Mouse (Mus musculus): ENCODE results near the gene Gsap.
"Not testable (repeated sequence)": the region's sequence is repeated elsewhere in the genome, so short reads cannot be mapped to it uniquely, and the experiment has no call there.

Gsap gene

DNA sequence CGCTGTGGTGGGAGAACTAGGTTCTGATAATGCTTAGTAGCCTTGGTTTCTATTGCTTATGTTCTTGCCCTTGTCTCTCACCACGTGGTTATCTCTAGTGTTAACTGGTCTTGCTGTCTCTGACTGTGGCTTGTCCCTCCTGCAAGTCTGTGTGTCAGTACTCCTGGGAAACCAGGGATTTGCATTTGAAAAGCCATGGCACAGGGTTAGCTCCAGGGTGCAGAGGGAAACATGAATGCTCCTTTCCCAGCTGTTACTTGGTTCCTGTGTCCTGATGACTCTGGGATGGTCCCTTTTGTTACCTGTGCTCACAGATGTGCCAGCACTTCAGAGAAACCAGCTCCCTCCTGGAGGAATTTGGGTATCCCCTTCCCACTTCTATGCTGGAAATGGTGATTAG, 3.0 kb upstream of the Gsap start:
- not testable (repeated sequence) for DNase-seq (ENCODE audit: low read depth)

DNA sequence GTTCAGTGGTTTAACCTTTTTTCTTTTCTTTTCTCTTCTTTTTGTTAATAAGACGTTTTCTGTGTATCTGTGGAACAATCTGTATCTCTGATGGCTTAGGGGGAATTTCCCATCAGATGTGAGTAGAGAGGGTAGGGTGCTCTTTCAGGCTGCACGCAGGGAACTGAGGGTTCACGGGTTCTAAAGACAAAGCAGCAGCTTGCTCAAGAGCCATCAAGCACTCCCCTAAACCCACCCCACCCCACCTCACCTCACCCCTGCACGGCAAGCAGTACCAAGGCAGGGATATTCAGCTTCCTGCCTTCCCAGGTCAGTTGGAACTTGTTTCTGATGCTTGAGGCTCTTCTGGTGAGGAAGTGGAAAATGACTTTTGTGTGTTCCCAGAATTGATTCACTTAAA, 766 bp downstream of the Gsap start:
- DNase-seq (ENCODE audit: low read depth): no peak

DNA sequence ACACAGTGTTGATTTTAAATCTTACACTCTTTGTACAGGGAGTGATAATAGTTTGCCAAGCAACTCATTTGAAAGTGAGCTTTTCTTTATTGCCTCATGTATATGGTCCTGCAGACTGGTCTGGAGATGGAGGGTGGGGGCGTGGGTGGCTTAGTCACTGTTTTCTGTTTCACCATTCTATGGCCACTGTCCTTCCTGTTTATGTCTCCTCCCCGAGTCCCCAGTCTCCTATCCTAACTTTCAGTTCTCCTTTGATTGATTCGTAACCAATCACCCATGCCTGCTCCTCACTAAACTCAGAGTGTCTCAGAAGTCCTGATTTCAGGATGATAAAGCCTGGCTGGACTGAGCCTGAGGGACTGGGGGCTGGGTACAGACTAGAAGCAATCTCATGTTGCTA, 2.4 kb downstream of the Gsap start:
- DNase-seq (ENCODE audit: low read depth): no peak

DNA sequence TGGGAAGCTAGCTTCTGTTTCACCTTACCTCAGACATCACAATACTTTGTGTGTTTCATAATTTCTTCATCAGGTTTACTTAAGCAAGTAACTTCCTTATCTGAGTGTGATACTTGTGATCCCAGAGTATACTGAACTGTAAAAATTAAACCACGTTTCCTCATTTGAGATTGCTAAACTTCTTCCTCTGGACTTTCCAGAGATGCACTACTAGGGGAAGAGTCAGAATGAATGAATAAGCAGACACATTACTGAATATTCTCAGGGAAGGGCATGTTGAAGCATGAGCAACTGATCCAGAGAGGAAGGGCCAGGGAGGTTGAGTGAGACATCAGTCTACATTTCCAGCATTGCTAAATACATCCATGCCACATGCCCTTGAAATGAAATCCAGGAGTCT, 3.0 kb downstream of the Gsap start:
- no peak for DNase-seq (ENCODE audit: low read depth)

DNA sequence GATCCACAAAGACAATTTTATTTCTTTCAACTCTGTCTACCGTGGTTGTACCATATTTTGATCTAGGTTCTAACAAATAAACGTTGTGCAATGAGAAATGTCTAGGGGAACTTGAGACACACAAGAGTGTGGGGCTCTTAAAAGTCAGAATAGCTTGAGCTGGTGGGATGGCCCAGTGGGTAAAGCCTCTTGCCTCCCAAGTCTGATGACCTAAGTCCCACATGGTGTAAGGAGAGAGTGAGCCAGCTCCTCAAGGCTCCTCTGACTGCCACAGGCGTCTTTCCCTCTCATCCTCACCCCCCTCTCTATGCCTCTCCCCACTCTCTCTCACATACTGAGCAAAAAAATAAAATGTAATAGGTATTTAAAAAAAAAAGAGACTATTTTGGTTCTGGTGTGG, 3.4 kb downstream of the Gsap start:
- no peak for DNase-seq (ENCODE audit: low read depth)

DNA sequence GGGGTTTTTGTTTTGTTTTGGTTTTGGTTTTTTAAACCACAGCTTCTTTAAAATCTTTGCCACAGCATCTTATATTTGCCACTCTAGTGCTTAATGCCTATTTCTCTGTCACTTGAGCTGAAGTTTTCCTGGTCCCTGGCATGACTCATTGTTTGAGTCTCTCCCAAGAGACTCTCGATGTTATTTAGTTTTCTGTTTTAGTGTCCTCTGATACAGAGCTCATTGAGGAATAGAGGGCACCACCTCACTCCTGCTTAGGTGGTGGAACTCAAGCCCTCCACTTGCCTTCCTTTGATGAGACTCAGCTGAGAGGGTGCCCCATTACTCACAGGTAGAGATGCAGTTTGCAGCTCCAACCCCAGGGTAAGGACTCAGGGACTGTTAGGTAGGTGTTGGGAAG, 17.4 kb downstream of the Gsap start:
- DNase-seq (ENCODE audit: low read depth): no peak

DNA sequence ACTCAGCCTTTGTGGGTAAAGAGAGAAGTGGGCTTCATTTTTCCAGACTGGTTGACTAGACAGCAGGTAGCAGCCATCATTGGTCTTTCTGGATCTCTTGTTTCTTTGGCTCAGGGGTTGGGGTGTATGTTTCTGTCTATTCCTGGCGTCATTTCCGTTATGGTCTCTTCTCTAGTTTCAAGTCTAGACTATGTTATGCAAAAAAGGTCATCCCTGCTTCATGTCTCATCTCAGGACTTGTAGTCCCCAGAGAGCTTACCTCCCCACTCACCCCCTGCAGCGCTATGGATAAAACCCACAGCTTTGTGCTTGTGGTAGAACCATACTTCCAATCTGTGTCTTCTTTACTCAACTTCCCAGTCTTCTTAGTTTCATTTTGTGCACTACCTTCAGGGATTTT, 18.1 kb downstream of the Gsap start:
- DNase-seq (ENCODE audit: low read depth): no peak

DNA sequence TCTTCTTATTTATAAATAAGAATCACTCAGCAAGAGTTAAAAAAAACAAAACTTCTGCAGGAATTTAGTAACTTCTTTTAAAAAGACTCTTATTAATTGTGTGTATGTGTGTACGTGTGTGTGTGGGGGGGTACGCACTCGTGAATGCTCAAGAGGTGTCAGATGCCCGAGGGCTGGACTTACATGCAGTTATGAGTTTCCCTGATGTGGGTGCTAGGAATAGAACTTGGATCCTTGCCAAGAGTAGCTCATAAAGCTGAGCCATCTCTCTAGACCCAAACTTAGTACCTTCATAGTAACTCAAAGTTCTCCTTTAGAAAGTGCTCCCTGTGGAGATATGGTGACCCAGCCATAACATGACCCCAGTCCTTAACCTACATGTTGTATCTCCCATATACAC, 20.0 kb downstream of the Gsap start:
- DNase-seq (ENCODE audit: low read depth): no peak

DNA sequence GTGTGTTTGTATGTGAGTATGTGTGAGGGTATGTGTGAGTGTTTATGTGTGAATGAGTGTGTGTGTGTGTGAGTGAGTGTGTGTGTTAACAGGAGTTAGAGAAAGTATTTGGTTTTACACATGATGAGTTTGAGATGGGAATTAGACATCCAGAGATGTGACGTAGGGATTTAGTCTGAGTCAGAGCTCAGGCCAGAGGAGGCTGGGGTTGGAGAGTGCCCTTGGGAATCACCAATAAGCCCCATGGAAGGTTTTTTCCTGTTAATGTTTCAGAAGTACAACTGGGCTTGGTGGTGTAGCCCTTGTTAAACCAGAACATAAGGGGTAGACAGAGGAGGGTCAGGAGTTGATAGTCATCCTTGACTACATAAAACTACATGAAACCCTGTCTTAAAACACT, 25.4 kb downstream of the Gsap start:
- no peak for DNase-seq (ENCODE audit: low read depth)

DNA sequence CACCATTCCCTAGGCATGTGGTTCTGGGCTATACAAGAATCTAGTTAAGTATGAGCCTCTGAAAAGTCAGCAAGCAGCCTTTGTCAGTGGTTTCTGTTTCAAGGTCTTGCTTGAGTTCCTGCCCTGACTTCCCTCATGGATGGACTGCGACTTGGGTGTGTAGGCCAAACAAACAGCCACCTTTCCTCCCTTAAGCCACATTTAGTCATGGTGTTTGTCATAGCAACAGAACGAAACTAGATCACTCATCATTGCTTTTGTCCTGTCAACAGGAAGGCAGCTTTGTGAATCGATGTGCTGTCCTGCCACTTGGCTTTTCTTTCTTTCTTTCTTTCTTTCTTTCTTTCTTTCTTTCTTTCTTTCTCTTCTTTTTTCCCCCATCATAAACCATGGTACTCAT, 26.9 kb downstream of the Gsap start:
- no peak for DNase-seq (ENCODE audit: low read depth)

DNA sequence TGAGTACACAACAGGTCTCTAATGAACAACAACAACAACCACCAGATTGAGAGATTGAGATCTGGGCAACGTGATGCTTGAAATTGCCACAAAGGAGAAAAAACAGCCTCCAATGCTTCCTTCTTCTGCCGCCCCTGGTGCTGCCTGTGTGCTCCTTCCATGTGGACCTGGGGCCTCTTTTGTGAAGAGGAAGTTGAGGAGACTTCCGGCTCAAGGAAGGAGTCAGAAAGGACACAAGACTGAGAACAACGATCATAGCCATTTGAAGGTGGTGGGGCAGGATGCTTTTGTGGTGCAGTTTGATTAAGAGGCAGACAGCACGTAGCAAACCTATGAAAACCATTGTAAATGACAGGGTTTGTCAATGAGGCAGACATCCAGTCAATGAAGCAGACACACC, 27.7 kb downstream of the Gsap start:
- no peak for DNase-seq (ENCODE audit: low read depth)

DNA sequence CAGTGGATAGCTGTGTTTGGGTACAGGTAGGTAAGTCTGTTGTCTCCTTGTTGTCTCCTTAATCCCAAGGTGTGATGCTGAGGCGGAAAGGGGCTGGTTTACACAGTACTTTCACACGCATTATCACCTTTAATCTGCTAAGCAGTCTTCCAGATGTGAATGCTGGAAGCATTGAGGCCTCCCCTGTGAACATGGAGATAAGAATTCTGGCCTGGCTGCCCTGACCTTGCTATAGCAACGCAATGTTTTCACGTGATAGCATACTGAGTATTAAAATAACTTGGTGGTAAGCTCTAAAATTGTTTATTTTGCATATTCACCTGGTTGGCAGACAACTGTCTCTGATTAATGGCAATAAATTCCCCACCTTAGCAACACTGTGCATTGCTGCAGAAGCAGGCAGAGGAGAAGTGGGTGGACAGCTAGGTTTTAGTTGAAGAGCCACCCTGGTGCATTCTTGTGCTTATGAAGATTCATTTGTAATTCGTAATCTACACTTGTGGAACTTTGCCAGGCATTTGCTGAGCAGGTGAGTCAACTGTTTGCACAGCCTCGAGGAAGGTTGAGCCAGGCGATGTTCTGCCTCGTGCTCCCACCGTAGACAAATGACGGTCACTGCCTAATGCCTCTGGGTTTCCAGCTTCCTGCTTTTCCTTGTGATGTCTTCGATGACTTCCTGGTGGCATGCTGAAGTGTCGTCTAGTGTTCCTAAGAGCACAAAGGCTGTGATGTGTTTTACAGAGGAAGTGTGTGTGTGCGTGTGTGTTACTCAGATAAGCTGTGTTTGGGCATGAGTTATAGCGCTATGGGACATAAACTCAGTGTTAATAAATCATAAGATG, 31.6 kb downstream of the Gsap start:
- DNase-seq (ENCODE audit: low read depth): peak; percentile 44

DNA sequence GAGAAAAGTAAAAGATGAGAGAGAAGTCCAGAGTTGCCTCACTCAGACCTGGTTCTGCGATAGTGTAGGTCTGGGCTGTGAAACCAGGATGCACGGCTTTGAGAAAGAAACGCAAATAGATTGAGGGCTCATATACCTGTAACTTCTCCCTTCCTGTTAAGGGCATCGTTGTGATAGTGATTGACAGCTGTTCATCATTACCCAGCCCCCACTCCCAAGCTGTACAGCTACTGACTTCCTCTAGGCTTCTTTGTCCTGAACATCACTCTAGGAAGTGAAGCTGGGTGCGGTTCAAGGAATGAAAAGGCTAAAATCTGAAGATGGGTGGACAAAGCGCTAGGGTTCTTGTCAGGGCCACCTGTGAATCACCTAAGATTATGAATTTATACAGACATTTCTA, 46.8 kb downstream of the Gsap start:
- DNase-seq (ENCODE audit: low read depth): no peak

DNA sequence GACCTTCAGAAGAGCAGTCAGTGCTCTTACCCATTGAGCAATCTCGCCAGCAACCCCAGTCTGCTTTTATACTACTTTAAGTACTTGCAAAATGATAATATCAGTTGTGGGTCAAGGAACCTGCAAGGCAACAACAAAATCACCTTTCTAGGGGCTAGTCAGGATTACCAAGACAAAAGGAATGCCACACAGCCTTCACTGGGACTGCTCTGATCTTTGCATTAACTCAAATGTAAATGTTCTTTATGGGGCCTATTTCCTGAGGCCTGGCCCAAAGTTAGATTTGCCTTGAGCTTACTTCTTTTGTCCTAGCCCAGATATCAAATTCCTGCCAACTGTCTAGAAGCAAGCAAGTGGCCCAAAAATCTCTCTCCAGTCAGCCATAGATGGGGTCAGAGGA, 58.5 kb downstream of the Gsap start:
- no peak for DNase-seq (ENCODE audit: low read depth)

DNA sequence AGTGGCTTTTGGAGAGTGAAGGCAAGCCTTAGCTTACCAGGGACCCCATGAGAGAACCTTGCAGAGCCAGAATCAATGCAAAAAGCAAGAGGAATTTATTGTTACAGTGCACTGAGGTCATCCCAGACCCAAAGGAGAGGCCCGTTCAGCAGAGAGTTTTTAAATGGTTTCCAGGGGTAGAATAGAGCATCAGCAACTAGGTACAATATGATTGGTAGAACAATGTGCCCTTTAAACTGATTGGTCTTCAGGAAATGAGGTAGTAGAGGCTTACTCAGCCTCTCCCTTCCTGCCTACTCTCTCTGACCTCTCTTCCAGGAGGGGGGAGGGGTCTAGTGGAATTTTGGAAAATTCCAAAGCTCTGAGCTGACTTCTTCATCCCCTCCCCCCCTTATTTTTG, 59.2 kb downstream of the Gsap start:
- no peak for DNase-seq (ENCODE audit: low read depth)

DNA sequence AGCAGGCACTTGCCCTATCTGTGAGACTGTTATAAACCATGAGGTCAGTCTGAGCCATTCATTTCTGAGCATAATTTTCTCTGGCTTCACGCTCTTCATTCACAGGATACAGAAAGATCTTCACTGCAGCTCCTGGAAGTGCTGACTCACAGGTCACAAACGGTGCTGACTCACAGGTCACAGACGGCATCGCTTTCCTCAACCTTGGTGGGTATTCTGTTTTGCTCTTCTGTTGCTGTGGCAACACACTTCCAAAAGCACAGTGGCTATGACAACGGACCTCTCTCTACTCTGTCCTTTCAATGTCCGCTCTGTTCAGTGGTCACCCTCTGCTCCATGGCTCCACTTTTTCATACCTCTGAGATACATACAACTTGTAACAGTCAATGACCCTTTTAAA, 60.7 kb downstream of the Gsap start:
- DNase-seq (ENCODE audit: low read depth): no peak

DNA sequence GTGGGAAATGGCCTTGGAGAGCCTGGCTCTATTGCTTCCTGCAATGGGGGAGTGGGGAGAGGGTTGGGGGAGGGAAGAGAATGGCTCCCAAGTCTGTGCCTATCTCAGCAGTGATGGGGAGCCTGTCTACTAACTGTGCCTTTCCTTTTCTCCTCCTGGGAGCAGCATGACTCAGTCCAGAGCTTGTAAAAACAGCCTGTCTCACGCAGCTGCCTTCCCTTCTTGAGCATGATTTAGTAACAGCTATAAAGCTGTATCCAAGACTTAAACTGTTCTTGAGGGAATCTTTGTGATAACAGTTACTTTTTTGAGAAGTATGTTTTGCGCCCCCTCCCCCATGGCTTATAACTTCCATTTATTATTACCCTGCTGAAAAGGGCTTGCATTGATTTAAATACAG, 61.9 kb downstream of the Gsap start:
- DNase-seq (ENCODE audit: low read depth): no peak

DNA sequence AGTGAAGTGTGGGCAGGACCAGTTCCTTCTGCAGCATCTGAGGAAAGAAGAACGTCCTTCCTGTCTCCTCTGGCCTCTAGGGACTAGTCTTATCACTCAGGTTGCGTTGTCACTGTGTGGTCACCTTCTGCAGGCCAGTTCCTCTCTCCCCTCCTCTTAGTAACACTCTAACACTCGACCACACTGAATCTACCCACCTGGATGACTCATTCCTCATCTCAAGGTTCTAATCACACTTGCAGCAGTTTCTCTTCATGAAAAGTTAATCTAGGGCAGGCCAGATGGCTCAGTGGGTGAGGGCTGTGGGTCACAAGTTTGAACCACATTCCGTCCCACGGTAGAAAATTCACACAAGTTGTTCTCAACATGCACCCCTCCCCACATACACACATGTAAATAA, 62.8 kb downstream of the Gsap start:
- DNase-seq (ENCODE audit: low read depth): no peak

DNA sequence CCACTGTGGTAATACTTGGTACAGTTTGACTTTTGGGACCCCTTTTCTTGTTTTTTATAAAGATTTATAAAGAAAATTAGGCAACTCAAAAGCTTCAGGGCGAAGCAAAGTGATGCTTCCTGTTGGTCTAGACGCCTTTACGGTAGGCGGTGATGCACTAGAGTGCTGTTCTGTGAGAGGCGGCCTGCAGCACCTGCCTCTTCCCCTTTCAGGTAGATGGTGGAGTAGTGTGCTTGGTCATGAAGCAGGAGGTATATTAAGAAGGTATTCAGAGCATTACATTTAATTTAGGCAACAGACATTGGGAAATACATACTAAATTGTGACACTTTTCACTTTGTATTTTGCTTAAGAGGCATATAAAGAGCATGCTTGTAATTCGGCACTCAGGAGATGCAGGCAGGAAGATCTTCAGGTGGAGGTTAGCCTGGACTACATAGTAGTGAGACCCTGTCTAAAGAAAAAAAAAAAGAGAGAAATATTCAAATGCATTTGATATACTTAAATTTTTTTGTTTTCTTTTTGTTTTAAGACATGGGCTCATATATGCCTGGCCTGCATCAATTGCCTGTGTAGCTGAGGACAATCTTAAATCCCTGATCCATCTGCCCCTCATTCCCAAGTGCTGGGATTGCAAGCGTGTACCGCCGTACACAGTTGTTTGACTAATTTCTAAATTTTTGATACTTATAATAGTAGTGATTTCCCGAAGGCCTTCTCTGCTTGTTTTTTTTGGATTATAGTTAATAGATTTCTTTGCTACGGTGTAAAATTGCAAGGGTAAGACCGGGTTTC, 68.9 kb downstream of the Gsap start:
- DNase-seq (ENCODE audit: low read depth): no peak

DNA sequence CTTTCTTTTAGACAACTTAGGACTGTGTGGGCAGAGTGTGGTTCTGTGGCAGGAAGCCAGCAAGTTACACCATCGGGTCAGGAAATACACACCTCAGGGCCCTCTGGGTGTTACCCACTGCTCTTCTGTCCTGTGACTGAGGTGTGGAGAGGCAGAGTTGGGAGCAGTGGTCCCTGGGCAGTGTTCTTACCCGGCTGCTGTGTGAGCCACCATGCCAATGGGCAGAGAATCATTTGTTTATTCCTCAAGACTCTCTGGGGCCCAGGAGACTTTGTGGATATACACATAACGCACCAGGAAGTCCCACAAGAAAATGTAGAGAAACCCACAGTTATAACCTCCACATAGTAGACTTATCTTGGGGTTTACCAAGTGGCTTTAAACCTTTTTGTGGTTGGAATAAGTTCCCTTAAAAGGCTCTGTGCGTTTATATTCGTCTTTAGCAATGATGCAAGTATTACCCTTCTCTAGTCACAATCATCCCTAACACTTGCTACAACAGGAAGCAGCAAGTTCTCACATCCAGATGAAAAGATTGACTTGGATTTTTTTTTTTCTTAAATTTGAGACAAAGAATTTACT, 69.6 kb downstream of the Gsap start:
- no peak for DNase-seq (ENCODE audit: low read depth)

DNA sequence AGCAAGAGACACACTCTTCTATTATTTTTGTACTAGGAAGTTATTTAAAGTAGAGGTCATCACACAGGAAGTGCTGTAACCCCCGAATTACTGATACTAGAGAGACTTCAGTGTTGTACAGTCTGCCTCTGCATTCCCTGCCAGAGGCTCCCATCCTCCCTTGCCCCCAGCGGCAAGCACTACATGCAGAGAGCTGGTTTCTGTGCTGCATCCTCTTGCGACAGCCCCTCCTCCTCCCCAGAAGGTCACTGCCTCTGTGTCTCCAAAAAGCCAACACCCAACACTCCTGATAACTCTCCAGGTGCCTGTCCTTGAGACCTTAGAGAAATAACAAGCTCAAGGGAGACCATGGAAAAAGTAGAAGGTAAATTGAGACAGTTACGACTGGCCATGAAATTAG, 71.1 kb downstream of the Gsap start:
- no peak for DNase-seq (ENCODE audit: low read depth)

DNA sequence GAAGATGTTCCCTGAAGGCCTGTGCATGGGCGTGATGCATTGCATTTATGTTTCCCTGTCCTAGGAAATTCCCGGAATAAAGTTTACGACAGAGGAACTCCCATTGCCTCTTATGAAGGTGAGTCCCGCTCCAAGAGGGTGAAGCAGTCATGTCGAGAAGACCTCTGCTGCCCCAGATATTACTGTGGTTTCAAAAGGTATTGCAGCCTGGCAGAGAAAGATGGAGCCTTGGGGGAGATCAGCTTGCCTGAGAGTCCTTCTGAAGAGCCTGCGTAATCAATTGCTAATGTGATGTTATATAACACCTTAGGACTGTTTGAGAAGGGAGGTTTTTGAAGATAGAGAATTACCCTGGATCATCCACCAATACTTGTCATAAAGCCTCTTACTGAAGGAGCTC, 71.8 kb downstream of the Gsap start:
- peak; percentile 15 for DNase-seq (ENCODE audit: low read depth)

DNA sequence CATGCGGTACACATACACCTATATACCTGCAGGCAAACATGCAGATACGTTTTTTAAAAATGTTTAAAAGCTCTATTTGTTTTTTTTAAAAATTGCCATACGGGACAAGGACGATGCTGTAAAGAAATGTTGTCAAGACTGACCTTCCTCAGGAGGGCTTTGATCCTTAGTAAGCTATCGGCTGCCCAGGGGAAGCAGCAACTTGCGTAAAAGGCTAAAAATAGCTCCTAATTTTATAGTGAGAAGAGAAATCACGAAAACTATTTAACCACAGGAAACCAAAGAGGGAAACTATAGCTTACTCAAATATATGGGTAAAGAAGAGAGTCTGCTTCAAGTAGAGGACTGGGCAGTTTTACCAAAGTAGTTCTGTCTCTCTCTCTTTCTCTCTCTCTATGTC, 74.7 kb downstream of the Gsap start:
- DNase-seq (ENCODE audit: low read depth): no peak

All from c-Kit-positive CD71-positive TER-119-negative erythroid progenitor cells, embryonic 14.5 days (primary cell).